Mouse (Mus musculus) olfactory bulb, adult 2 months (tissue): ENCODE results near the gene Olfr784. TPM values are rescaled to one million over a fixed set of nuclear protein-coding genes. Genes with fewer than 3 reads are reported as not detected.
"Not testable (repeated sequence)": the region's sequence is repeated elsewhere in the genome, so short reads cannot be mapped to it uniquely, and the experiment has no call there.

Experiments used
- H3K27ac ChIP-seq: fragments of 200-500 bp; 2 replicates; pipeline ENCODE4 v1.5.1; 2012; ENCODE audit warnings: low read depth, low read length; ENCODE audit not compliant: insufficient read depth
- H3K4me1 ChIP-seq: fragments of 200-500 bp; 2 replicates; pipeline ENCODE4 v1.6.1; 2012; ENCODE audit warnings: low read length; ENCODE audit not compliant: control insufficient read depth, insufficient read depth
- H3K4me3 ChIP-seq: fragments of 200-500 bp; 2 replicates; pipeline ENCODE4 v1.5.1; 2012; ENCODE audit warnings: mild to moderate bottlenecking, low read depth, low read length, moderate library complexity; ENCODE audit not compliant: insufficient read depth
- CTCF ChIP-seq: fragments of 200-500 bp; IDR thresholded peaks from 2 replicates; pipeline ENCODE4 v1.5.1; 2012; ENCODE audit warnings: low read depth, mild to moderate bottlenecking, low read length, moderate library complexity; ENCODE audit not compliant: insufficient read depth
- POLR2A ChIP-seq: fragments of 200-500 bp; IDR thresholded peaks from 2 replicates; pipeline ENCODE4 v1.6.1; 2012; ENCODE audit warnings: mild to moderate bottlenecking, low read depth, low read length, moderate library complexity; ENCODE audit not compliant: insufficient read depth
- WGBS: fragments of 180-500 bp; shearing (Covaris S2); methylation state at CpG from one replicate; pipeline ENCODE4 v1.1.7; 2018; 5-methylcytosine and 5-hydroxymethylcytosine counted together
- polyA plus RNA-seq: library from polyadenylated mRNA; stranded (reverse); fragments of >200 nt; gene quantifications from 2 replicates; pipeline ENCODE4 v1.2.4, GENCODE M21; 2012; ENCODE audit warnings: low replicate concordance; ENCODE audit not compliant: missing spikeins, insufficient read depth, insufficient read length

Gene Olfr784
- not detected in 2 replicates for polyA plus RNA-seq

GRCm38 (mm10) chr10:129383783-129384182 is at the start of gene Olfr784:
Gene Olfr784, plus strand, starts transcription at chr10:129384083.
- TF ChIP-seq CTCF (no peak), POLR2A (no peak)
- Histone ChIP-seq H3K27ac (no peak within 1 kb of the TSS), H3K4me1 (no peaks in the 10 kb centered on the region), H3K4me3 (no peak within 1 kb of the TSS)

- TF ChIP-seq POLR2A: no peak
- no peak for TF ChIP-seq CTCF
- Histone ChIP-seq H3K4me3 (no peak within 1 kb of the TSS), H3K4me1 (no peaks in the 10 kb centered on the region), H3K27ac (no peak within 1 kb of the TSS)
- 94% methylated on average over 3 of the region's 3 CpGs for WGBS
Measured at GRCm38 (mm10) chr10:129348550-129348949, 35.3 kb upstream of the Olfr784 start, which contains the start of gene Olfr782. Gene Olfr782, plus strand, starts transcription at chr10:129348850.

- 75% methylated on average over 2 of the region's 2 CpGs for WGBS
- H3K4me3 ChIP-seq, H3K4me1 ChIP-seq, H3K27ac ChIP-seq: not testable (repeated sequence)
Measured at GRCm38 (mm10) chr10:129352475-129352874, 31.4 kb upstream of the Olfr784 start.

GRCm38 (mm10) chr10:129356496-129356895 is 27.4 kb upstream of the Olfr784 start:
- WGBS: 84% methylated on average over 4 of the region's 4 CpGs
- H3K27ac ChIP-seq, H3K4me3 ChIP-seq, H3K4me1 ChIP-seq: not testable (repeated sequence)

GRCm38 (mm10) chr10:129357307-129357706 is 26.6 kb upstream of the Olfr784 start:
- WGBS: 75% methylated on average over 5 of the region's 5 CpGs
- H3K4me3 ChIP-seq: no peak overlapping the region
- TF ChIP-seq POLR2A: no peak
- TF ChIP-seq CTCF: no peak
- no peaks in the 10 kb centered on the region for H3K4me1 ChIP-seq
- H3K27ac ChIP-seq: no peak overlapping the region

GRCm38 (mm10) chr10:129374051-129374450 is 9.8 kb upstream of the Olfr784 start:
- H3K27ac ChIP-seq, H3K4me3 ChIP-seq, H3K4me1 ChIP-seq: not testable (repeated sequence)
- 89% methylated on average over 5 of the region's 5 CpGs for WGBS

GRCm38 (mm10) chr10:129400892-129401291 is 17.0 kb downstream of the Olfr784 start:
- TF ChIP-seq POLR2A (no peak), CTCF (no peak)
- H3K27ac ChIP-seq: no peak overlapping the region
- no peaks in the 10 kb centered on the region for H3K4me1 ChIP-seq
- 47% methylated on average over 5 of the region's 5 CpGs for WGBS
- no peak overlapping the region for H3K4me3 ChIP-seq

GRCm38 (mm10) chr10:129405126-129405525 is 21.2 kb downstream of the Olfr784 start, which contains the start of gene Olfr785:
Gene Olfr785, plus strand, starts transcription at chr10:129405426.
- H3K27ac ChIP-seq: no peak within 1 kb of the TSS
- WGBS: 78% methylated on average over 2 of the region's 2 CpGs
- TF ChIP-seq CTCF (no peak), POLR2A (no peak)
- no peak within 1 kb of the TSS for H3K4me3 ChIP-seq
- no peaks in the 10 kb centered on the region for H3K4me1 ChIP-seq

GRCm38 (mm10) chr10:129427006-129427405 is 43.1 kb downstream of the Olfr784 start, which contains the start of gene Olfr786:
Gene Olfr786, plus strand, starts transcription at chr10:129427306.
- no peak within 1 kb of the TSS for H3K4me3 ChIP-seq
- H3K27ac ChIP-seq: no peak within 1 kb of the TSS
- no peaks in the 10 kb centered on the region for H3K4me1 ChIP-seq
- TF ChIP-seq POLR2A: no peak
- no peak for TF ChIP-seq CTCF

Other genes starting within 250 kb of the Olfr784 start
- not detected in 2 replicates for gene Olfr770, start 245.1 kb upstream of the Olfr784 start, polyA plus RNA-seq
- gene Olfr771, start 219.3 kb upstream of the Olfr784 start, polyA plus RNA-seq: not detected in 2 replicates
- gene Olfr772, start 206.2 kb upstream of the Olfr784 start, polyA plus RNA-seq: not detected in 2 replicates
- gene Olfr773, start 196.7 kb upstream of the Olfr784 start, polyA plus RNA-seq: not detected in 2 replicates
- not detected in 2 replicates for gene Olfr774, start 147.9 kb upstream of the Olfr784 start, polyA plus RNA-seq
- gene Olfr775, start 135.7 kb upstream of the Olfr784 start, polyA plus RNA-seq: not detected in 2 replicates
- gene Olfr776, start 125.0 kb upstream of the Olfr784 start, polyA plus RNA-seq: not detected in 2 replicates
- gene Olfr777, start 112.6 kb upstream of the Olfr784 start, polyA plus RNA-seq: not detected in 2 replicates
- gene Olfr780, start 66.0 kb upstream of the Olfr784 start, polyA plus RNA-seq: not detected in 2 replicates
- not detected in 2 replicates for gene Olfr781, start 55.2 kb upstream of the Olfr784 start, polyA plus RNA-seq
- gene Olfr782, start 35.2 kb upstream of the Olfr784 start, polyA plus RNA-seq: not detected in 2 replicates
- gene Olfr785, start 21.3 kb downstream of the Olfr784 start, polyA plus RNA-seq: not detected in 2 replicates
- gene Olfr786, start 43.2 kb downstream of the Olfr784 start, polyA plus RNA-seq: not detected in 2 replicates
- not detected in 2 replicates for gene Olfr787, start 77.8 kb downstream of the Olfr784 start, polyA plus RNA-seq
- not detected in 2 replicates for gene Olfr788, start 86.9 kb downstream of the Olfr784 start, polyA plus RNA-seq
- gene Olfr789, start 100.7 kb downstream of the Olfr784 start, polyA plus RNA-seq: not detected in 2 replicates
- gene Olfr790, start 114.4 kb downstream of the Olfr784 start, polyA plus RNA-seq: not detected in 2 replicates
- gene Olfr791, start 137.7 kb downstream of the Olfr784 start, polyA plus RNA-seq: not detected in 2 replicates
- not detected in 2 replicates for gene Olfr792, start 155.1 kb downstream of the Olfr784 start, polyA plus RNA-seq
- gene Olfr794, start 183.6 kb downstream of the Olfr784 start, polyA plus RNA-seq: not detected in 2 replicates
- gene Olfr796, start 228.5 kb downstream of the Olfr784 start, polyA plus RNA-seq: not detected in 2 replicates
- not detected in 2 replicates for gene Olfr798, start 243.9 kb downstream of the Olfr784 start, polyA plus RNA-seq